Mouse (Mus musculus): ENCODE results near the gene Ahdc1. TPM values are rescaled to one million over a fixed set of nuclear protein-coding genes. Genes with fewer than 3 reads are reported as not detected.
A peak's percentile ranks its signal among the peaks of the same experiment; 100 is the strongest.

Ahdc1 gene
- polyA plus RNA-seq, 1 experiment from 2014 or later: 8.1 TPM

- Histone ChIP-seq H3K4me2 (peak overlapping the region; percentile 80; the same call in 1 of the 2 replicates), H3K9me3 (no peaks in the 10 kb centered on the region), H3K4me3 (replicated peaks) (peak overlapping the region; percentile 37; the same call in 1 of the 2 replicates), H3K9ac (no peak overlapping the region), H3K27ac (peak overlapping the region; percentile 72; the same call in 1 of the 2 replicates), H3K4me1 (peaks cover 45% of the 10 kb centered on the region), H3K36me3 (replicated peaks) (peaks cover 9% of the 10 kb centered on the region), H3K27me3 (peaks cover 33% of the 10 kb centered on the region)
- ATAC-seq (ENCODE audit: low FRiP score): 0 out of 2 replicates have a peak, but pooled peaks have one; percentile 7
- WGBS: 29% methylated on average over 3 of the region's 3 CpGs
Observed at GRCm38 (mm10) chr4:133083991-133084861, 73.2 kb downstream of the Ahdc1 start.

- Histone ChIP-seq H3K4me1 (peaks cover 49% of the 10 kb centered on the region), H3K4me3 (replicated peaks) (peak overlapping the region; percentile 37), H3K36me3 (replicated peaks) (peaks cover 5% of the 10 kb centered on the region), H3K9me3 (no peaks in the 10 kb centered on the region), H3K9ac (peak overlapping the region; percentile 41; the same call in 1 of the 2 replicates), H3K4me2 (peak overlapping the region; percentile 80), H3K27me3 (peaks cover 33% of the 10 kb centered on the region), H3K27ac (peak overlapping the region; percentile 72)
- peak; percentile 33 for ATAC-seq (ENCODE audit: low FRiP score)
- WGBS: 2% methylated on average over 48 of the region's 53 CpGs
Observed at GRCm38 (mm10) chr4:133085011-133085782, 74.1 kb downstream of the Ahdc1 start.

GRCm38 (mm10) chr4:133085783-133086342, 74.8 kb downstream of the Ahdc1 start:
- Histone ChIP-seq H3K4me2 (peak overlapping the region; percentile 80), H3K4me3 (replicated peaks) (peak overlapping the region; percentile 37), H3K36me3 (replicated peaks) (no peaks in the 10 kb centered on the region), H3K27me3 (peaks cover 33% of the 10 kb centered on the region), H3K9me3 (no peaks in the 10 kb centered on the region), H3K4me1 (peaks cover 56% of the 10 kb centered on the region), H3K27ac (peak overlapping the region; percentile 66), H3K9ac (no peak overlapping the region)
- WGBS: 10% methylated on average over 12 of the region's 12 CpGs
- peak; percentile 40 for ATAC-seq (ENCODE audit: low FRiP score)

- no peak for ATAC-seq (ENCODE audit: low FRiP score)
- Histone ChIP-seq H3K4me2 (no peak overlapping the region), H3K36me3 (replicated peaks) (no peaks in the 10 kb centered on the region), H3K27ac (no peak overlapping the region), H3K4me3 (replicated peaks) (no peak overlapping the region), H3K9ac (no peak overlapping the region), H3K4me1 (peaks cover 65% of the 10 kb centered on the region), H3K27me3 (peaks cover 41% of the 10 kb centered on the region), H3K9me3 (no peaks in the 10 kb centered on the region)
- 92% methylated on average over 6 of the region's 6 CpGs for WGBS
Observed at GRCm38 (mm10) chr4:133087177-133087714, 76.2 kb downstream of the Ahdc1 start.

GRCm38 (mm10) chr4:133087835-133088234, 76.8 kb downstream of the Ahdc1 start:
- H3K4me1 ChIP-seq: peaks cover 71% of the 10 kb centered on the region
- H3K27ac ChIP-seq: no peak overlapping the region
- H3K9ac ChIP-seq: no peak overlapping the region
- no peak for ATAC-seq (ENCODE audit: low FRiP score)
- H3K4me2 ChIP-seq: no peak overlapping the region
- H3K4me3 ChIP-seq (replicated peaks): no peak overlapping the region
- no peaks in the 10 kb centered on the region for H3K9me3 ChIP-seq
- 41% methylated on average over 8 of the region's 8 CpGs for whole genome bisulfite sequencing
- peaks cover 47% of the 10 kb centered on the region for H3K27me3 ChIP-seq
- H3K36me3 ChIP-seq (replicated peaks): no peaks in the 10 kb centered on the region

GRCm38 (mm10) chr4:133089319-133089718, 78.3 kb downstream of the Ahdc1 start:
- no peak overlapping the region for H3K27ac ChIP-seq
- ATAC-seq (ENCODE audit: low FRiP score): no peak
- 93% methylated on average over 9 of the region's 9 CpGs for WGBS

GRCm38 (mm10) chr4:133089802-133090201, 78.7 kb downstream of the Ahdc1 start:
- peak overlapping the region; percentile 78 for H3K27ac ChIP-seq
- no peak for ATAC-seq (ENCODE audit: low FRiP score)

More at GRCm38 (mm10) chr4:133089319-133089718, 78.3 kb downstream of the Ahdc1 start:
- no peaks in the 10 kb centered on the region for H3K36me3 ChIP-seq (replicated peaks)
- H3K4me3 ChIP-seq (replicated peaks): no peak overlapping the region
- no peak overlapping the region for H3K4me2 ChIP-seq
- no peak overlapping the region for H3K9ac ChIP-seq
- peaks cover 76% of the 10 kb centered on the region for H3K4me1 ChIP-seq
- peaks cover 48% of the 10 kb centered on the region for H3K27me3 ChIP-seq
- no peaks in the 10 kb centered on the region for H3K9me3 ChIP-seq

GRCm38 (mm10) chr4:133090276-133090719, 79.2 kb downstream of the Ahdc1 start:
- 0 out of 2 replicates have a peak overlapping the region, but pooled peaks have one; percentile 9 for H3K4me2 ChIP-seq
- peak overlapping the region; percentile 78 for H3K27ac ChIP-seq
- peak overlapping the region; percentile 45 for H3K9ac ChIP-seq
- no peaks in the 10 kb centered on the region for H3K36me3 ChIP-seq (replicated peaks)
- peaks cover 38% of the 10 kb centered on the region for H3K27me3 ChIP-seq
- no peak for ATAC-seq (ENCODE audit: low FRiP score)
- no peak overlapping the region for H3K4me3 ChIP-seq (replicated peaks)
- no peaks in the 10 kb centered on the region for H3K9me3 ChIP-seq
- WGBS: 40% methylated on average over 8 of the region's 8 CpGs
- peaks cover 76% of the 10 kb centered on the region for H3K4me1 ChIP-seq

More at GRCm38 (mm10) chr4:133089802-133090201, 78.7 kb downstream of the Ahdc1 start:
- Histone ChIP-seq H3K9ac (no peak overlapping the region), H3K9me3 (no peaks in the 10 kb centered on the region), H3K4me2 (no peak overlapping the region), H3K36me3 (replicated peaks) (no peaks in the 10 kb centered on the region), H3K4me3 (replicated peaks) (no peak overlapping the region), H3K4me1 (peaks cover 76% of the 10 kb centered on the region), H3K27me3 (peaks cover 43% of the 10 kb centered on the region)
- WGBS: 74% methylated on average over 4 of the region's 4 CpGs

GRCm38 (mm10) chr4:133090720-133091458, 79.8 kb downstream of the Ahdc1 start:
- Histone ChIP-seq H3K36me3 (replicated peaks) (no peaks in the 10 kb centered on the region), H3K4me2 (0 out of 2 replicates have a peak overlapping the region, but pooled peaks have one; percentile 9), H3K9me3 (no peaks in the 10 kb centered on the region), H3K27ac (peak overlapping the region; percentile 78), H3K4me3 (replicated peaks) (no peak overlapping the region), H3K9ac (peak overlapping the region; percentile 45), H3K4me1 (peaks cover 75% of the 10 kb centered on the region), H3K27me3 (peaks cover 32% of the 10 kb centered on the region)
- ATAC-seq (ENCODE audit: low FRiP score): no peak
- 50% methylated on average over 18 of the region's 18 CpGs for WGBS

GRCm38 (mm10) chr4:133091459-133091785, 80.4 kb downstream of the Ahdc1 start:
- H3K27me3 ChIP-seq: peaks cover 27% of the 10 kb centered on the region
- no peak overlapping the region for H3K4me3 ChIP-seq (replicated peaks)
- no peaks in the 10 kb centered on the region for H3K36me3 ChIP-seq (replicated peaks)
- H3K4me1 ChIP-seq: peaks cover 69% of the 10 kb centered on the region
- H3K4me2 ChIP-seq: no peak overlapping the region
- H3K27ac ChIP-seq: peak overlapping the region; percentile 78
- ATAC-seq (ENCODE audit: low FRiP score): no peak
- H3K9ac ChIP-seq: no peak overlapping the region
- H3K9me3 ChIP-seq: no peaks in the 10 kb centered on the region
- 80% methylated on average over 4 of the region's 4 CpGs for WGBS

GRCm38 (mm10) chr4:133092453-133092901, 81.4 kb downstream of the Ahdc1 start:
- H3K9ac ChIP-seq: peak overlapping the region; percentile 45
- no peaks in the 10 kb centered on the region for H3K9me3 ChIP-seq
- H3K36me3 ChIP-seq (replicated peaks): no peaks in the 10 kb centered on the region
- peaks cover 62% of the 10 kb centered on the region for H3K4me1 ChIP-seq
- ATAC-seq (ENCODE audit: low FRiP score): peak; percentile 42; the same call in 1 of the 2 replicates
- WGBS: 5% methylated on average over 18 of the region's 18 CpGs
- H3K4me3 ChIP-seq (replicated peaks): peak overlapping the region; percentile 11; the same call in 1 of the 2 replicates
- H3K27ac ChIP-seq: peak overlapping the region; percentile 75
- H3K4me2 ChIP-seq: peak overlapping the region; percentile 43
- peaks cover 24% of the 10 kb centered on the region for H3K27me3 ChIP-seq

Data from forebrain, embryonic 12.5 days (tissue).